ENCODE assay signal across 17 mouse cellular contexts in genomic region chr11:107401839-107402590, GRCm38 (mm10).
A peak's percentile ranks its signal among the peaks of the same experiment; 100 is the strongest.
DNase-seq lines count a peak whose midpoint lies in the region; ATAC-seq and TF ChIP-seq lines count a peak whose summit lies in the region.
"Had no signal": no experiment of that assay in that cellular context is flagged by ENCODE, and none has a peak within 500 bp of the region (broad histone marks: within the 10 kb centered on the region; RNA-seq: fewer than 3 reads in every experiment).

No protein-coding gene starts in this region.

- H3K27me3 ChIP-seq in kidney, adult 2 months (replicated peaks; ENCODE audit: control insufficient read depth, insufficient read depth, low read length): no peaks in the 10 kb centered on the region
- H3K27me3 ChIP-seq in lung, embryonic 14.5 days (ENCODE audit: insufficient read depth, low read length): no peaks in the 10 kb centered on the region
- H3K27me3 ChIP-seq: embryonic facial prominence, embryonic 15.5 days; heart, embryonic 15.5 days; Patski had no signal

- no peak for ATAC-seq in lung, embryonic 14.5 days (ENCODE audit: insufficient read depth)
- peak; percentile 95 for ATAC-seq in granulocyte monocyte progenitor cell, adult 5-6 weeks (replicated peaks; ENCODE audit: poor library complexity, severe bottlenecking)
- ATAC-seq: activated CD4-positive, CD25-positive, alpha-beta regulatory T cell, adult 4 months; Patski had no signal

- intact Hi-C loops in left cerebral cortex, adult 2 months (cut with DNase I): no loop called here

- no peak overlapping the region for H3K9ac ChIP-seq in lung, embryonic 14.5 days
- H3K9ac ChIP-seq: embryonic facial prominence, embryonic 15.5 days; heart, embryonic 15.5 days had no signal

- no peak for TF ChIP-seq POLR2A in kidney, adult 2 months (IDR thresholded peaks at IDR 0.05; ENCODE audit: low read depth, low read length)

- H3K4me2 ChIP-seq in lung, embryonic 14.5 days: no peak overlapping the region
- H3K4me2 ChIP-seq: embryonic facial prominence, embryonic 15.5 days; heart, embryonic 15.5 days had no signal

- peaks cover 37% of the 10 kb centered on the region; the same call in 1 of the 2 replicates for H3K4me1 ChIP-seq in kidney, adult 2 months (ENCODE audit: control insufficient read depth, insufficient read depth, low read length)
- H3K4me1 ChIP-seq in lung, embryonic 14.5 days (ENCODE audit: insufficient read depth): no peaks in the 10 kb centered on the region

- no peaks in the 10 kb centered on the region for H3K36me3 ChIP-seq in kidney, adult 2 months (ENCODE audit: control insufficient read depth, insufficient read depth, low read length)
- H3K36me3 ChIP-seq in lung, embryonic 14.5 days (ENCODE audit: insufficient read depth): no peaks in the 10 kb centered on the region
- H3K36me3 ChIP-seq: embryonic facial prominence, embryonic 15.5 days; heart, embryonic 15.5 days; limb, embryonic 10.5 days had no signal

- TF ChIP-seq CTCF in kidney, adult 2 months (conservative IDR thresholded peaks at IDR 0.05; ENCODE audit: insufficient read depth, insufficient read length, low read depth, low read length): no peak
- TF ChIP-seq CTCF in lung, embryonic 14.5 days (IDR thresholded peaks at IDR 0.05; ENCODE audit: low read depth): peak; percentile 18; the same call in 1 of the 2 replicates
- TF ChIP-seq CTCF in left cerebral cortex, adult 2 months (IDR thresholded peaks at IDR 0.05): no peak; the same call in 1 of the 2 replicates

- 84% methylated on average over 5 of the region's 5 CpGs for WGBS in kidney, adult 2 months
- 91% methylated on average over 5 of the region's 5 CpGs for WGBS in lung, embryonic 14.5 days

- H3K4me3 ChIP-seq in kidney, adult 2 months (ENCODE audit: insufficient read depth, low read depth, low read length): no peak overlapping the region
- no peak overlapping the region for H3K4me3 ChIP-seq in lung, embryonic 14.5 days (ENCODE audit: low read depth, low read length)
- H3K4me3 ChIP-seq in left cerebral cortex, adult 2 months: no peak overlapping the region
- H3K4me3 ChIP-seq: embryonic facial prominence, embryonic 15.5 days; heart, embryonic 15.5 days; limb, embryonic 10.5 days had no signal

- H3K9me3 ChIP-seq in lung, embryonic 14.5 days (ENCODE audit: low read depth, low read length): no peaks in the 10 kb centered on the region
- H3K9me3 ChIP-seq: embryonic facial prominence, embryonic 15.5 days; heart, embryonic 15.5 days; limb, embryonic 10.5 days had no signal

- H3K27ac ChIP-seq in kidney, adult 2 months (ENCODE audit: insufficient read depth, low read depth, low read length): peak overlapping the region; percentile 72
- H3K27ac ChIP-seq in lung, embryonic 14.5 days (ENCODE audit: low read depth): no peak overlapping the region
- no peak overlapping the region for H3K27ac ChIP-seq in left cerebral cortex, adult 2 months
- H3K27ac ChIP-seq: embryonic facial prominence, embryonic 15.5 days; heart, embryonic 15.5 days; limb, embryonic 10.5 days had no signal

- DNase-seq in kidney, adult 2 months: no peak
- no peak for DNase-seq in kidney, postnatal 36 days
- DNase-seq in lung, embryonic 14.5 days: no peak
- DNase-seq in lung, postnatal 10 days: no peak
- DNase-seq in left cerebral cortex, adult 8-10 months (ENCODE audit: low spot score in 2 of 2): no peak
- DNase-seq in left cerebral cortex, adult 2 months (ENCODE audit: extremely low spot score in 1 of 2, low spot score in 2 of 2): no peak
- DNase-seq: adrenal gland, postnatal 14 days; cerebellum, postnatal 10 days; embryo, embryonic 11 days; heart, adult 11 months; kidney, adult 9 months had no signal
